Mouse (Mus musculus) ovary, postnatal 10 days (tissue): ENCODE data around the gene Krtap29-1.

ENCODE experiments used
- DNase-seq: peaks from one replicate; pipeline ENCODE4 v3.0.0; 2022; ENCODE audit warnings: low spot score

Krtap29-1 gene

DNA sequence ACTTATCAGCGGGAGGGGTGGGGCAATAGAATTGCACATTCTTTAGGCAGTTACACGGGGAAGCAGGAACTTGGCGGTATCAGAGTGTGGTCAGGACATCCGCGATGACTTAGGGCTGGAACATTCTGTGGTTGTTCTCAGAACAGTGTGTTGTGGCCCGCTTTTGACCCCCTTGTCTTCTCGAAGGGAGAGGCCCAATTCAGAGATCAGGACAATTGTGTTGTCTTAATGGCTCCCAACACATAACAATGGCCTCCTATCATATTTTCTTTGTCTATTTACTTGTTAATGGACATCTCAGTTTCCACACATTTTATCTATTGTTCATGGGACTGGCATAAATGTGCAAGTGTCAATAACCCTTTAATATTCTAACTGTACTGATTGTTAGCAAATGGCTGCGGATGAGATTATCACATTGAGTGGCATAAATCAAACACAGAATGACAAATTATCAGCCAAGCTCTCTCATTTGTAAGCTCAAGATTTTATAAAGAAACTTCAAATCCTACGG, 41.0 kb downstream of the Krtap29-1 start:
- DNase-seq = no peak

DNA sequence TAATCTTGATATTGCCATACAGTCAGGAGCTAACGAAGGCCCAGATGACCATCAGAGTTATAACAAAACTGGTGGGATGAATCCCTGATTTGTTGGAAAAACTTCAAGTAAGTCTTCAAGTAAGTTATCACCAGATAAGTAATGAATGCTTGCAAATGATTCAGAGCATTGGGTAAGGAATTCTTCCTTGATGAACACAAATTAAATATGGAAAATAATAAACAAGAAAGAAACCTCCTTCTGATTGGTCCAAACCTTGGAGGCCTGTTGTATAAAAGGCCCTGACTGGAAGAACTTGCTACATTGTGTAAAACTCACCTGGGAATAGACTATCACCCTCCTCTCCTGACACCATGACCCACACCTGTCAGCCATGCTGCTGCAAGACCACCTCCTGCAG, 42.9 kb downstream of the Krtap29-1 start, which contains the start of gene Krtap31-2:
Gene Krtap31-2, plus strand, starts transcription at position 301 of the 400 bp plus-strand sequence.
- DNase-seq = no peak
